Mouse (Mus musculus) liver, postnatal 0 days (tissue): ENCODE measurements at regions not wholly inside any gene's neighbourhood (a gene's known extent, or its start where the extent isn't known, plus 50 kb on each side); places are given as distances from the start of the nearest gene placed in this dataset.

Experiments
- ATAC-seq: fragments of 200-750 bp; cut with Nextera tagmentation; 2 replicates; pipeline ENCODE4 v1.8.0; 2017; ENCODE audit warnings: mild to moderate bottlenecking, moderate library complexity
- DNase-seq: peaks from one replicate; pipeline ENCODE4 v3.0.0-alpha.2; 2016
- H3K27ac ChIP-seq: fragments of 300-500 bp; sonication (generic); 2 replicates; pipeline ENCODE4 v1.5.1; 2014; ENCODE audit warnings: antibody characterized with exemption, moderate library complexity, mild to moderate bottlenecking, low read depth
- H3K27me3 ChIP-seq: fragments of 300-500 bp; sonication (generic); 2 replicates; pipeline ENCODE4 v1.6.1; 2014; ENCODE audit warnings: low read length, control low read depth, mixed read lengths; ENCODE audit not compliant: insufficient read depth
- H3K36me3 ChIP-seq: fragments of 300-500 bp; sonication (generic); replicated peaks from 2 replicates; pipeline ENCODE4 v1.6.1; 2014; ENCODE audit warnings: mild to moderate bottlenecking, control low read depth, low read length, moderate library complexity, mixed read lengths; ENCODE audit not compliant: insufficient read depth
- H3K4me1 ChIP-seq: fragments of 300-500 bp; sonication (generic); 2 replicates; pipeline ENCODE4 v1.6.1; 2014; ENCODE audit warnings: antibody characterized with exemption, mild to moderate bottlenecking, control low read depth; ENCODE audit not compliant: insufficient read depth
- H3K4me2 ChIP-seq: fragments of 300-500 bp; sonication (generic); 2 replicates; pipeline ENCODE4 v1.6.1; 2014; ENCODE audit warnings: low read depth, mild to moderate bottlenecking, low read length, moderate library complexity, mixed read lengths
- H3K4me3 ChIP-seq: fragments of 300-500 bp; sonication (generic); 2 replicates; pipeline ENCODE4 v1.5.1; 2014; ENCODE audit warnings: low read depth, low read length
- H3K9ac ChIP-seq: fragments of 300-500 bp; sonication (generic); replicated peaks from 2 replicates; pipeline ENCODE4 v1.6.1; 2014; ENCODE audit warnings: mild to moderate bottlenecking, moderate library complexity
- H3K9me3 ChIP-seq: fragments of 300-500 bp; sonication (generic); 2 replicates; pipeline ENCODE4 v1.6.1; 2016; ENCODE audit warnings: mild to moderate bottlenecking, control low read depth, low read length, mixed read lengths
- CTCF ChIP-seq: sonication (generic); IDR thresholded peaks from 2 replicates; pipeline ENCODE4 v1.5.1; 2016; ENCODE audit warnings: antibody characterized with exemption, low read depth
- EP300 ChIP-seq: IDR thresholded peaks from 2 replicates; pipeline ENCODE4 v1.6.1; 2016; ENCODE audit warnings: antibody characterized with exemption, low read depth, mild to moderate bottlenecking
- WGBS: fragments of 180-500 bp; shearing (Covaris S2); extraction: QIAGEN DNeasy Blood & Tissue Kit; methylation state at CpG from one replicate; pipeline ENCODE4 v1.1.7; 2014; ENCODE audit not compliant: insufficient replicate concordance; 5-methylcytosine and 5-hydroxymethylcytosine counted together

GRCm38 (mm10) chr14:105668969-105669368 lies 227.7 kb downstream of the Spry2 start:
- H3K9ac ChIP-seq, result no peak overlapping the region
- H3K27me3 ChIP-seq, result no peaks in the 10 kb centered on the region
- DNase-seq (no peak), ATAC-seq (no peak)
- H3K27ac ChIP-seq, result no peak overlapping the region
- 26% methylated on average over 11 of the region's 11 CpGs for WGBS
- H3K36me3 ChIP-seq, result no peaks in the 10 kb centered on the region
- no peak overlapping the region for H3K4me2 ChIP-seq
- TF ChIP-seq EP300, result no peak
- no peaks in the 10 kb centered on the region for H3K4me1 ChIP-seq
- H3K9me3 ChIP-seq, result no peaks in the 10 kb centered on the region; the same call in 1 of the 2 replicates
- H3K4me3 ChIP-seq, result no peak overlapping the region

GRCm38 (mm10) chr14:105664671-105665198 lies 231.9 kb downstream of the Spry2 start:
- Histone ChIP-seq H3K27ac (no peak overlapping the region), H3K27me3 (no peaks in the 10 kb centered on the region), H3K4me2 (no peak overlapping the region), H3K9me3 (no peaks in the 10 kb centered on the region), H3K9ac (no peak overlapping the region), H3K4me3 (no peak overlapping the region), H3K4me1 (no peaks in the 10 kb centered on the region), H3K36me3 (no peaks in the 10 kb centered on the region)
- whole genome bisulfite sequencing, result 74% methylated on average over 7 of the region's 7 CpGs
- DNase-seq (no peak), ATAC-seq (no peak)
- TF ChIP-seq CTCF, result no peak
- no peak for TF ChIP-seq EP300

- H3K9ac ChIP-seq, result no peak overlapping the region
- no peak overlapping the region for H3K4me3 ChIP-seq
- ATAC-seq (no peak), DNase-seq (no peak)
- TF ChIP-seq EP300 (no peak), CTCF (no peak)
- H3K4me2 ChIP-seq, result no peak overlapping the region
- H3K27ac ChIP-seq, result no peak overlapping the region
- no peaks in the 10 kb centered on the region for H3K27me3 ChIP-seq
- H3K4me1 ChIP-seq, result no peaks in the 10 kb centered on the region
- 71% methylated on average over 4 of the region's 4 CpGs for WGBS
- no peaks in the 10 kb centered on the region for H3K36me3 ChIP-seq
- no peaks in the 10 kb centered on the region for H3K9me3 ChIP-seq
These were observed 233.1 kb downstream of the Spry2 start for GRCm38 (mm10) chr14:105663472-105663871.

- Histone ChIP-seq H3K4me2 (no peak overlapping the region), H3K4me1 (no peaks in the 10 kb centered on the region), H3K4me3 (no peak overlapping the region), H3K27ac (no peak overlapping the region), H3K9me3 (no peaks in the 10 kb centered on the region), H3K36me3 (no peaks in the 10 kb centered on the region), H3K9ac (no peak overlapping the region), H3K27me3 (no peaks in the 10 kb centered on the region)
- DNase-seq, result no peak
- WGBS, result 80% methylated on average over 6 of the region's 6 CpGs
- TF ChIP-seq CTCF (no peak), EP300 (no peak)
- ATAC-seq, result no peak
These were observed 233.8 kb downstream of the Spry2 start for GRCm38 (mm10) chr14:105662839-105663238.

- no peak for TF ChIP-seq CTCF
- no peak for TF ChIP-seq EP300
- no peak overlapping the region for H3K4me2 ChIP-seq
- H3K27me3 ChIP-seq, result no peaks in the 10 kb centered on the region
- DNase-seq (no peak), ATAC-seq (no peak)
- no peaks in the 10 kb centered on the region for H3K9me3 ChIP-seq
- no peaks in the 10 kb centered on the region for H3K4me1 ChIP-seq
- H3K4me3 ChIP-seq, result no peak overlapping the region
- no peak overlapping the region for H3K9ac ChIP-seq
- 79% methylated on average over 2 of the region's 2 CpGs for WGBS
- no peak overlapping the region for H3K27ac ChIP-seq
- H3K36me3 ChIP-seq, result no peaks in the 10 kb centered on the region
These were observed 238.3 kb downstream of the Spry2 start for GRCm38 (mm10) chr14:105658316-105658715.

- no peaks in the 10 kb centered on the region for H3K9me3 ChIP-seq
- H3K36me3 ChIP-seq, result no peaks in the 10 kb centered on the region
- no peak overlapping the region for H3K9ac ChIP-seq
- TF ChIP-seq CTCF, result no peak
- no peak for TF ChIP-seq EP300
- no peak overlapping the region for H3K4me2 ChIP-seq
- ATAC-seq, result no peak
- no peaks in the 10 kb centered on the region for H3K27me3 ChIP-seq
- H3K27ac ChIP-seq, result no peak overlapping the region
- H3K4me3 ChIP-seq, result no peak overlapping the region
- WGBS, result 46% methylated on average over 3 of the region's 3 CpGs
- H3K4me1 ChIP-seq, result no peaks in the 10 kb centered on the region
- DNase-seq, result no peak
These were observed 249.5 kb downstream of the Spry2 start for GRCm38 (mm10) chr14:105647166-105647565.

GRCm38 (mm10) chr14:105644428-105644827 lies 252.2 kb downstream of the Spry2 start:
- Histone ChIP-seq H3K9me3 (no peaks in the 10 kb centered on the region), H3K4me2 (no peak overlapping the region), H3K4me3 (no peak overlapping the region), H3K27ac (no peak overlapping the region), H3K36me3 (no peaks in the 10 kb centered on the region), H3K9ac (no peak overlapping the region), H3K4me1 (no peaks in the 10 kb centered on the region), H3K27me3 (no peaks in the 10 kb centered on the region)
- no peak for ATAC-seq
- TF ChIP-seq CTCF (no peak), EP300 (no peak)
- DNase-seq, result no peak
- 72% methylated on average over 2 of the region's 2 CpGs for WGBS
